Mouse (Mus musculus): ENCODE data around the gene Hsp90aa1. TPM values are rescaled to one million over a fixed set of nuclear protein-coding genes. Genes with fewer than 3 reads are reported as not detected.
"Not testable (repeated sequence)": the region's sequence is repeated elsewhere in the genome, so short reads cannot be mapped to it uniquely, and the experiment has no call there.

The Hsp90aa1 gene
- total RNA-seq, 2 experiments from 2014 or later, result 1,358 to 3,639 TPM

DNA sequence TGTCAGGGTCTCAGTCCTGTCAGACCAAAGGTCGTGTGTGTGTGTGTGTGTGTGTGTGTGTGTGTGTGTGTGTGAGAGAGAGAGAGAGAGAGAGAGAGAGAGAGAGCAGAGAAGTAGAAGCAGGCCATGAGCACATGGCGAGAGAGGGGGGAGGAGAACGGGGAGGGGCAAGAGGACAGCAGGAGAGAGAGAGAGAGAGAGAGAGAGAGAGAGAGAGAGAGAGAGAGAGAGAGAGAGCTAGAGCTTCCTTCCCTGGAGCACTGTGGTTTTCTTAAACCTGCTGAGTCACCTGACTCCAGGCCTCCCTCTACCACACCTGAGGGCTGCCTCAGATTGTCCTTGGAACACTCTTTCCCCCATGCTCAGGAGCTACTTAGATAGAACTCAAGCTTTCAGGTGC, 1.2 kb downstream of the Hsp90aa1 start:
- 0 out of 2 replicates have a peak, but pooled peaks have one; percentile 1 for ATAC-seq (replicated peaks; ENCODE audit: low FRiP score, low TSS enrichment, poor library complexity, severe bottlenecking)

DNA sequence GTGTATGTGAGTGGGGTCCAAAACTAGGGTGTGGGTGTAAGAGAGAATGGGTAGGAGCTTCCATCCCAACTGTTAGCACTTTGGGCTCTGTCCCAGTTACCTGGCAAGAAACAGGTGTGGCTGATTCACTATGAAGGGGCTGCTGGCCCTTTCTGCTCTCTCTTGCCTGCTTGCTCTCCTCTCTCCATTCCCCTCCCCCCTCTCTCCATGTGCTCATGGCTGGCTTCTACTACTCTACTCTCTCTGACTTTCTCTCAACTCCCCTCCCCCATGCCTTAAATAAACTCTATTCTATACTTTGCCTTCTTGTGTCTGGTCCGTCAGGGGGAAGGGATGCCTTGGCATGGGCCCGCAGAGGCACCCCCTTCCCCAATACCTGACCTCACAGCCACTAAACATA, 1.8 kb downstream of the Hsp90aa1 start:
- no peak for ATAC-seq (replicated peaks; ENCODE audit: low FRiP score, low TSS enrichment, poor library complexity, severe bottlenecking)

DNA sequence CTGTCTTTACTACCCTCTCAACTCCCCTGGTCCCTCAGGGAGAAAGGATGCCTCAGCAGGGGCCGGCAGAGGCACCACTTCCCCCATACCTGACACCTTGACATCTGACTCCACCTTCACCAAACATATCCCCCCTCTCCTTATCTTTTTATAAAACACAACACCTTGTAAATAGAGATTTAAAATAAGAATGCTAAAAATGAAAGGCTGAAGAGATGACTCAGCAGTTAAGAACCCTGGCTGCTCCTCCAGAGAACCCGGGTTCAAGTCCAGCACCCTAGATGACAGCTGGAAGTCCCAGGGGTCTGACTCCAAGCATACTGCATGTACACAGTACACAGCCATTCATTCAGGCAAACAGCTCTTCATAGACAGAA, 3.4 kb downstream of the Hsp90aa1 start:
- no peak for ATAC-seq (replicated peaks; ENCODE audit: low FRiP score, low TSS enrichment, poor library complexity, severe bottlenecking)

DNA sequence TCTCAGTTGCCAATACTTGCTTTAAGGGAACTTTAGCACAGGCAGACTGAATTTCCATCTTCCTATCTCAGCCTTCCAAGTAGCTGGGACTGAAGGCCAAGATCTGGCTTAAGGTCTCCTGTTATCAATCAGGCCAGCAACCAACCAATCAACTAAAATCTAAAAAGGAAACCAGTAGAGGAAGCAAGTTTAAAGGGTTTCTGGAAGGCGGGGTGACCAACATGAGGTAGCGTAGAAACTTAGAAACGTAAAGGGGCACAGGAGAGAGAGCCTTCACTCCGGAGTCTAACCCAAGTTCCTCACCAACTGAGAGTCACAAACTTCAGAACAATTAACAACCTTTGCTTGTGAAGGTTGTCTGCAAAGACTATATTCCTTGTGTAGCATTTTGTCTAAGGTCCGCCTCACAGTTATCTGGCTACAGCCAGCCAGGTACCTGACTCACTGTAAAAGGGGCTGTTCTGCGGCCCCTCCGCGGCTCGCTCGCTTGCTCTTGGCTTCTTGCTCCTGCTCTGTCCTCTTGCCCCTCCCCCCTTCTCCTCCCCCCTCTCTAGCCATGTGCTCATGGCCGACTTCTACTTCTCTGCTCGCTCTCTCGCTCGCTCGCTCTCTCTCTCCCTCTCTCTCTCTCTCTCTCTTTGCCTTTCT, 3.9 kb downstream of the Hsp90aa1 start:
- ATAC-seq (replicated peaks; ENCODE audit: low FRiP score, low TSS enrichment, poor library complexity, severe bottlenecking), result peak; percentile 39

DNA sequence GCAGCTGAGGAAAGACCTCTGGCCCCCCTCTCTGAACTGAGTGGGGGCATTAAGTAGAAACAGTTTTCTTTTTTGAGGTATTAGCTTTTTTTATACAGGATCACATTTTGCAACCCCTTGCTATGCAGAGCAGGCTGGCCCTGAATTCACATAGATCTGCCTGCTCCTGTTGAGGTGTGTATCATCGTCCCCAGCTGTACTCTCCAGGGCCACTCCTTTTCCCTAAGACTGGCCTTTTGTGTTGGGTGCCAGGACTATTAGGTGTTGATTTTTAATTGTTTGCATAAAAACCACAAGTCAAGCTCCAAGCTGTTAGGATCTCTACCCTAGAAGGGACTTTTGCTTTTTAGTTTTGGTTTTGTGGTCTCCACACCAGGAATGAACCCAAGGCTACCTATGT, 4.4 kb downstream of the Hsp90aa1 start:
- ATAC-seq (replicated peaks; ENCODE audit: low FRiP score, low TSS enrichment, poor library complexity, severe bottlenecking), result no peak

DNA sequence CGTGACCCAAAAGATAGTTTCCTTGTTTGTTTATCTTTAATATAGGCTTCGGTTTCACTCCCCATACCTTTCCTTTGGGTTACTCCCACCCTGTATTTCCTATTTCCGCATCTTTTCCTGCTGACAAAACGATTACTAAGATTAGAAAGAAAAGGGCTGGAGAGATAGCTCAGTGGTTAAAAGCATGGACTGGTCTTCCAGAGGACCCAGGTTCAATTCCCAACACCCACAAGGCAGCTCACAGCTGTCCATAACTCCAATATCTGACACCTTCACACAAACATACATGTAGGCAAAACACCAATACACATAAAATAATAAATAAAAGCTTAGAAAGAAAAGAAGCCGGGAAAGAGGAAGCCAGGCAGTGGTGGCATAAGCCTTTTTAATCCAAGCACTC, 5.1 kb downstream of the Hsp90aa1 start:
- ATAC-seq (replicated peaks; ENCODE audit: low FRiP score, low TSS enrichment, poor library complexity, severe bottlenecking), result no peak

DNA sequence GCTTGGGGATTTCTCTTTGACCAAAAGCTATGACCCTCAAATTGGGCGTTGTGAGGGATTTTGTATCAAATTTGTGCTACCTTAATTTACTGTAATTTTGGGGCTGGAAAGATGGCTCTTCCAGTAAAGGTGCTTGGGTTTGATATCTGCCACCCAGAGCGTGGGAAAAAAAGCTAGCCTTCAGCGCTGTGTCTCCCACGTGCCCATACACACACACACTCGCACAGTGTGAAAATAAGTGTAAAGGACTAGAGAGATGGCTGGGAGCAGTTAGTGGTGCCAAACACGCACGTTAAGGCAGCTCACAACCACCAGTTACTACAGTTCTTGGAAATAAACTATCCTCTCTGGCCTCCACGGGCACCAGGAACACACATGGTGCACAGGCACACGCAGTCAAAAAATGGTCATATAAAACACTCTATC, 5.5 kb downstream of the Hsp90aa1 start:
- no peak for ATAC-seq (replicated peaks; ENCODE audit: low FRiP score, low TSS enrichment, poor library complexity, severe bottlenecking)

DNA sequence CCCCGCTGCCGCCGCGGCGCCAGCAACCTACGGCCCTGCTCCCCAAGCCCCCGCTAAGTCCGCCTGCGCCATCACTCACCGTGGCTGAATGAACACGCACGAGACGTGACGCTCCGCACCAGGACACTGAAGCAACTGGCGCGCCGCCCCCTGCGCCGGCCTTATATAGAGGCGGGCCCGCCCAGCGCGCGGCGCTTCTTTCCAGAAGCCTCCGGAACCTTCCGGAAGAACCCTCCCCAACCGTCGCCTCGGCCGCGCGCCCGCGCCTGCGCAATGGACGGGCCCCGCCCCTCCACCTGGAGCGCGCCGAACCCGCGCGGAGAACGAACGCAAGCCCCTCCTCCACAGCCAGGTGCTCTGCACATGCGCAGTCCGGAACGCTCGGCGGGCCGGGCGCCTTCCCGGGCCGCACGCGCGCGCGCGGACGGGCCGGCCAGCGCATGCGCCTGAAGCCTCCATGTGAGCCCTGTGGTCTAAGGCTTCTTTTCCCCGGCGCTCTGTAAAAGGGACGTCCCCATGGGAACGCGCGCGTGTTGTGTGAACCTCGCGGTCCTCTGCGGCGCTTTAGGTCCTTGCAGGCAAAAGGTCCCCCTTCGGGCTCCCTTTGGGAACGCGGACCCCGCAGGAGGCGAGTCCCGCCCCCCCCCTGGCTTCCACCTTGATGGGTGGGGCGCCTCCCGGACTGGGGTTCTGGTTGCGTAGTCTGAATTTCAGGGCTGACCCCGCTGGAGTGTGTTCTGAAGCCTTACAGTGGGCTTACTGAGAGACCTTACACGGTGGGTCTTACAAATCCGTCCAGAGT, 6.2 kb downstream of the Hsp90aa1 start:
- peak; percentile 45 for ATAC-seq (replicated peaks; ENCODE audit: low FRiP score, low TSS enrichment, poor library complexity, severe bottlenecking)

DNA sequence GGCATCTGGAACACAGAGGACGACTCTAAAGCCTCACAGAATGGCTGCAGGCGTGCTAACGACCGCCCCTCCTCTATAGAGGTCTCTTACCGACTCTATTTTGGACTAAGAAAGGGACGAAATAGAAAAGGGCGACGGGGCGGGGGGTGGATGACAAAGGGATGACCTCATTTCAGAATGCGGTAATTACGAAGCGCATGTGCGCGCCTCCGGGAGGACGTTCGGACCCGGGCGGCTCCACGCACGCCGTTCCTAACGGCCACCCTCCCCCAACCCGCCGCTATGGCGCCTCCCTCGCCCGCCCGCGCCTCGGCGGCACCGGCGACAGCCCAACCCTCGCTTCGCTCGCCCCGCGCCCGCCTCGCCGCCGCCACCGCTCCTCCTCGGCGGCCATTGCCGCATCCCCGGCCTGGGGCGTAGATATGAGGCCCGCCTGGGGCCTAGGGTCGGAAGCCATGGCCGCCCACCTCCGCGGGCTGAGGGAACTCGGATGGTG, 6.8 kb downstream of the Hsp90aa1 start:
- peak; percentile 8; the same call in 1 of the 2 replicates for ATAC-seq (replicated peaks; ENCODE audit: low FRiP score, low TSS enrichment, poor library complexity, severe bottlenecking)

DNA sequence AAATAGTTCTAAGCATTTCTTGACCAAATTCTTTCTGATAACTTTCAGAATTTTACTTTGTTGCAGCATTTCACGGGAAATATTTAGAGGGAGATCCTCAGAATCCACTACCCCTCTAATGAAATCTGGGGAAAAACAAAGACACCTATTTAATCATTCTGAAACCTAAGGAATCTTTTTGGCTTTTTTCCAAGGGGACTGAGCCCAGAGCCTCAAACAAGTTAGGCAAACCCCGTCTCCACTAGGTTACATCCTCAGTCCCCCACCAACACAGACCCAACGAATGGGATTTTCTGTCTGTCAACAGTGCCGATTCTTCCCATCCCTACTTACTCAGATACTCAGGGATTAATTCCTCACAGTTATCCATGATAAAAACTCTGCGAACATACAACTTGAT, 9.2 kb downstream of the Hsp90aa1 start:
- ATAC-seq (replicated peaks; ENCODE audit: low FRiP score, low TSS enrichment, poor library complexity, severe bottlenecking), result not testable (repeated sequence)

DNA sequence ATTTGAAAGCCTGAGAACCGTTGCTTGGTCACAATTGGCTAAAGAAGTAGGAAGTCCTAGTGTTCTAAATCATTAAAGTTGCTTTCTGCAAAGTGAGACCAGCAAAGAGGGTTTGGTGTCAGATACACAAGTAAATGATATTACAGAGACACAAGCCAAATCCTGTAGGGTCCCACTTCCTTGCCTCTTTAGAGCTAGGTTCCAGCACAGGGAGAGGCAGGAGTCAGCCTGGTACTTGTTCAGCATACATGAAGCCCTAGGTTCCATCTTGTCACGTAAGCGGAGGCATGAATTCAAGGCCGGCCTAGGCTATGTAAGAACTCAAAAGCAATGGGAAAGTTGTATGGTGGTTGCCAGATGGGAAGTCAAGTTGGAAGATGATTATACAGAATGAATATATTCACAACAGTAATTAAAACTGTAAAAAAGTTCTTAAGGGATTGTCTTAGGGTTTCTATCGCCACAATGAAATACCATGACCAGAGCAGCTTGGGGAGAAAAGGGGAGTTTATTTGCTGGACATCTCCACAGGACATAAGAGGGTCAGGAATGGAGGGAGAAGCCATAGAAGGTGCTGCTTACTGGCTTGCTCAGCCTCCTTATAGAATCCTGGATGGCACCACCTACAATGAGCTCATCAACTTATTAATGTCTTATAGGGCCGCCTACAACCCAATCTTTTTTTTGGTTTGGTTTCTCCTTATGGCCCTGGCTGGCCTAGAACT, 12.4 kb downstream of the Hsp90aa1 start:
- ATAC-seq (replicated peaks; ENCODE audit: low FRiP score, low TSS enrichment, poor library complexity, severe bottlenecking), result peak; percentile 27

DNA sequence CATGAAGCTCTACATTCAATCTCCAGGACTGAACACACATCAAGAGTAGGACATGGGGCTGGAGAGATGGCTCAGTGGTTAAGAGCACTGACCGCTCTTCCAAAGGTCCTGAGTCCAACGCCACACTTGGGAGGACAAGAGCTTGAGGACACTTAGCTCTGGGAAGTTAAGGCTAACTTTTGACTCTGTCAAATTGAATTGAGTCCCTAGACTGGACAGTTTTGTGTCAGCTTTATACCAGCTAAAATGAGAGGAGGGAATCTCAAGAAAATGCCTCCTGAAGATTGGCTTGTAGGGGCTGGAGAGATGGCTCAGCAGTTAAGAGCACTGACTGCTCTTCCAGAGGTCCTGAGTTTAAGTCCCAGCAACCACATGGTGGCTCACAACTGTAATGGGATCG, 13.6 kb downstream of the Hsp90aa1 start:
- ATAC-seq (replicated peaks; ENCODE audit: low FRiP score, low TSS enrichment, poor library complexity, severe bottlenecking), result peak; percentile 2; the same call in 1 of the 2 replicates

DNA sequence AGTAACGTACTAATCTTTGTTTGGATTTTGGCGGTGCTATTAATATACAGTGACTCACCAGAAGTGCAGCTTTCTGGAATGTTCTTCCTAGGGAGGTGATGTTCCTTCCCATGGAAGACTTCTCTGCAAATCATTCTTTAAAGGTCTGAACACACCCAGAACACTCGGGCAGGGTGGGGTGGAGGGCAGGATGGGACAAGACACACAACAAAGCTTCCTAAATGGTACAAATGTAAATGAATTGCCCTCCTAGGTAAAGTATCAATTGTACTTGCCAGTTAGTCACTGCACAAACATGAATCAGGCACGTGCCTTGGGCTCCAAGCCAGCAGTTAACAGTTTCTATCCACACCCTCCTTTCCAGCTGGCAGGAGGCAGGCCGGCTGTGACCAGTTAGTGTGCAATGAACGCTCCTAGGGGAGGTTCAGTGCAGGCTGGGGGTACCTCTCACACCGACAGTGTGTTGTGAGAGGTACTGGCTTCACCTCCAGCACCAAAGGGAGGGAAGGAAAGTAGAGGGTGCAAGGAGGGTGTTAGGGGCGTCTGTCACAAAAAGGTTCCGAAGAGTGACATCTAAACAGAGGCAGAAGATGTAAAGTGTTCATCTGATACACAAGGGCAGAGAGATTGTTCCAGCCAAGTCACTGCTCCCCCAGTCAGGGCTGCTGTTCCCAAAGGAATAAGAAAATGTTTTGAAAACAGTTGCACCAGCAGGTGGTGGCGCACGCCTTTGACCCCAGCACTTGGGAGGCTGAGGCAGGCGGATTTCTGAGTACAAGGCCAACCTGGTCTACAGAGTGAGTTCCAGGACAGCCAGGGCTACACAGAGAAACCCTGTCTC, 14.4 kb downstream of the Hsp90aa1 start:
- peak; percentile 39 for ATAC-seq (replicated peaks; ENCODE audit: low FRiP score, low TSS enrichment, poor library complexity, severe bottlenecking)

DNA sequence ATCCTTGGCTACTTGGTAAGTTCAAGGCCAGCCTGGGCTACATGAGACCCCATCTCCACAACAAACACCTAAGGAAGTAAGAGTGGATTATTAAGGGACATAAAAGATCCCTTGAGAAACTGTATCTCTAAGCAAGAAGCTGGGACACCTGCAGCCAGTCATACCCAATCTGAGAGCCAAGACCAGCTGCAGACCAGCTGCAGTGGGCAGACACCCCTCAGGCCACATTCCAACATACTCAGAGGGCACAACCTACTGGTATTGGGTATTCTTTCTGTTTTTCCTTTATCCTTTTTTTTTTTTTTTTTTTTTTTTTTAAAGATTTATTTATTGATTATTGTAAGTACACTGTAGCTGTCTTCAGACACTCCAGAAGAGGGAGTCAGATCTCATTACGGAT, 18.9 kb downstream of the Hsp90aa1 start:
- ATAC-seq (replicated peaks; ENCODE audit: low FRiP score, low TSS enrichment, poor library complexity, severe bottlenecking), result no peak

DNA sequence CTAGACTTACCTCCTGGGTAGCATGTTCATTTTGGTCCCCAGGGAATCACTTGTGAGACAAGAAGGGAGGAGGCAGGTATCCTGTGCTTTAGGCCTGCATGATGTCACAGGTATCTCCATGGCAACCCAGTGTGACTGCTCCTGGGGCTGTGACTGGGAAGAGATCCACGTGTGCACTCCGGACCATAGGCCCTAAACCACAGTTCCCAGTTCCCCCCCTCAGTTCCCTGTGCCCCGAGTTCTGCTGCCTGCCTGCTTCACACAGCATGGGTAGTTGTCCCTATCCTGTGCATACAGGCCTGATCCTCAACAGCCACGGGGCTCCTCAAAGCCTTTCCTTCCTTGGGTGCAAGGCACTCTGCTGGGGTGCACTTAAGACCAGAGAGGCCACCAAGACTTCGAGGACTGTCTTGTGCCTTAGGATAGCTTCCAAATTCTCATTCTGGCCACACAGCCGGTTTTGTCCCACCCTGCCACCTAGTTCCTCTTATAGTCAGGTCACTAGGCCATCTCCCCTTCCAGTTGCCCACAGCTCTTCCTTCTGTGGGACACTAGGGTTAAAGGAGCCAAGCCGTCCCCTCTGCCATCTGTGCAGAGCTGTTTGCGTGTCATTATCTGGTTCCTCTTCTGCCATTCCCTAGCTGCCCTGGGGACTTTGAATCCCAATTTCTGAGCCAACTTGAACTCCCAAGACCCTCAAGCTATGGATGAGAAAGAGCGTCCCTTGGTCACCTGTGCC, 19.8 kb downstream of the Hsp90aa1 start, which contains the start of gene 1700001K19Rik:
TSS of gene 1700001K19Rik (minus strand) at position 59 of the 739 bp plus-strand sequence.
- no peak for ATAC-seq (replicated peaks; ENCODE audit: low FRiP score, low TSS enrichment, poor library complexity, severe bottlenecking)

DNA sequence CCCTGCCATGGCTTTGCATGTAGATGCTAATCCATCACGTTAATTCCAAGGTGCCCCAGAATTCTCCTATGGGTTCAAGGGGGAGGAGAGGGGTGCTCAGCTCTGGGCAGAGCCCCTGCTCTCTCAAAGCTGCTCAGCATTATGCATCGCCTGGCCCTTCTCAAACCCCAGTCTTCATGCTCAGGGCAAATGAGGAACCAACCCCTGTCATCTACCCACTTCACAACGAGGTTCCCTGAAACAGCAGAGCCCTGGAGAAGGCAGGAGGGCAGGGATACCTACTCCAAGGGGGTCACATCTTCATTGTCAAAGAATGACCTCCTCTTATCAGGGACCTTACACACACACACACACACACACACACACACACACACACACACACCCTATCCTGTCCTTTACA, 20.6 kb downstream of the Hsp90aa1 start:
- no peak for ATAC-seq (replicated peaks; ENCODE audit: low FRiP score, low TSS enrichment, poor library complexity, severe bottlenecking)

DNA sequence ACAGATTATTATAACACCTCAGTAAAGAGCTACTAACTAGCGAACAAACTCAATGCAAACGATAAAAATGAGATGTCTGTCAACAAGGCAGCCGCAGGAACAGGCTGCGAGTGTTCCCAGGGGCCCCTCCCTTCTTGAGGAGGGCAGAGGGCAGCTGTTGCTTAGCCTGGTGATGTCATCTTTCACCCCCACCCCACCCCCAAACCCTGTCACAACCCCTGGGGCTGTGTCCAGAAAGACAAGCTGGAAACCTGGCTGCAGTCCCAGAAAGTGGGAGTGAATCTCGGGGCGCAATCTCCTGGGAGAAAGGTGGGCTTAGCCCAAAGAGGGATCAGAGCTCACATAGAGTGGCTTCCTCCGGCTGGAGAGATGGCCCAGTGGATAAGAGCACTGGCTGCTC, 21.3 kb downstream of the Hsp90aa1 start:
- no peak for ATAC-seq (replicated peaks; ENCODE audit: low FRiP score, low TSS enrichment, poor library complexity, severe bottlenecking)

DNA sequence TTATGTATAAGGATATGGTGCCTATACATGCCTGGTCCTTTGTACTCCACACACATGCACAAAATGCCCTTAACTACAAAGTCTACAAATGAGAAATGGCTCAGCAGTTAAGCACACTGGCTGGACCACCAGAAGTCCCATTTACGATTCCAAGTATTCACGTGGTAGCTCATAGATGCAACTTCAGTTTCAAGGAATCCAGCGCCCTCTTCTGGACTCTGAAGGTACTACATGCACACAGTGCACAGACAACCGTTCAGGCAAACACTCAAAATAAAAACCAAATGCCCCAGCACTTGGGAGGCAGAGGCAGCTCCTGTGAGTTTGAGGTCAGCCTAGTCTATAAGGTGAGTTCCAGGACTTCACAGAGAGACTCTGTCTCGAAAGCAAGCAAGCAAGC, 28.3 kb downstream of the Hsp90aa1 start:
- ATAC-seq (replicated peaks; ENCODE audit: low FRiP score, low TSS enrichment, poor library complexity, severe bottlenecking), result peak; percentile 58
